Mouse (Mus musculus) brain, embryonic 14.5 days (tissue): ENCODE measurements around the gene Ccdc62.

ENCODE experiments used
- CTCF ChIP-seq: fragments of 200-500 bp; IDR thresholded peaks from 2 replicates; pipeline ENCODE4 v1.5.1; 2012; ENCODE audit warnings: inconsistent platforms, mild to moderate bottlenecking, moderate library complexity, borderline replicate concordance; ENCODE audit not compliant: insufficient read depth, insufficient read length; ENCODE audit errors: extremely low read depth
- POLR2A ChIP-seq: fragments of 200-500 bp; IDR thresholded peaks from 2 replicates; pipeline ENCODE4 v1.6.1; 2012; ENCODE audit warnings: mild to moderate bottlenecking, inconsistent platforms, borderline replicate concordance; ENCODE audit not compliant: poor library complexity, insufficient read depth, insufficient read length, severe bottlenecking; ENCODE audit errors: extremely low read depth

GRCm38 (mm10) chr5:123947041-123947761, 16.7 kb downstream of the Ccdc62 start:
- TF ChIP-seq CTCF (0 out of 2 replicates have a peak, but pooled peaks have one; percentile 25), POLR2A (no peak)
